Mouse (Mus musculus) testis, postnatal 14 days (tissue): ENCODE data around the gene Luc7l.
A peak's percentile ranks its signal among the peaks of the same experiment; 100 is the strongest.
"Not testable (repeated sequence)": the region's sequence is repeated elsewhere in the genome, so short reads cannot be mapped to it uniquely, and the experiment has no call there.

Experiments used
- DNase-seq: peaks from one replicate; pipeline ENCODE4 v3.0.0; 2021; ENCODE audit warnings: low spot score

Luc7l gene

DNA sequence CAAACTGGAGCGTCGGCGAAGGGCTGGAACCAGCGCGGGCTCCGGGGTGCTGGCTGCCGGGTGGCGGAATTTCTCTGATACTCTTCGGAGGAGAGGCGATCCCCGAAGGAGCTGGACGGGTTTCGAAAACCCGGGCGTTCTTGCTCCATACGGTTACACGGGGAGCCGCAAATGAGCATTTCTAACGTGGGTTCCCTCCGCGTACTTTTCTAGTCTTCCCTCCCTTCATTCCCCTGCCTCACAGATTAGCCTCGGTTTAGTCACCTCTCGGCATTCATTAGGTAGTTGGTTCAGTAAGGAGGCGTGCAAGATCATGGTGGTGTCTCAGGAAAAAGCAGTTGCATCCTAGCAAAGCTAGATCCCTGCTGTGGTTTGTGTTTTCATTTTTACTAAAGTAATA is 703 bp downstream of the Luc7l start:
- DNase-seq, result no peak

- no peak for DNase-seq
These were observed 2.6 kb downstream of the Luc7l start for GRCm38 (mm10) chr17:26255313-26255712.

- no peak for DNase-seq
These were observed 9.1 kb downstream of the Luc7l start for GRCm38 (mm10) chr17:26261826-26262225.

DNA sequence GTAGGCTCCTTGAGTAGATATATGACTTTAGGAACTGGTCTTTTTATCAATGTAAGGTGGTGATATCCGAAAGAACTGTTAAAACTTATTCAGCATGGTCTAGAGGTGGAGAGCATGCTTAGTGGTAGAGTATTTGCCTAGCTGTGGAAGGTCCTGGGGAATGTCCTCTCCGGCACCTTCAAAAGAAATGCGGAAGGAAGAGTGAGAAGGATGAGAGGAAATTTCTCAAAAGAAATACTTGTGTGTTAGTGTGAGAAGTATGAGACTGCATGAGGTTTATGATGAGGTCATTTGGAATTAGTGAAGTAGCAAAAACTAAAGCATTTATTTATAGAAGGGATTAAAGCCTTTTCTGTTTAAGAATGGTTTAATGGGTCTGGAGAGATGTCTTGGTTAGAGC is 9.7 kb downstream of the Luc7l start:
- no peak for DNase-seq

DNA sequence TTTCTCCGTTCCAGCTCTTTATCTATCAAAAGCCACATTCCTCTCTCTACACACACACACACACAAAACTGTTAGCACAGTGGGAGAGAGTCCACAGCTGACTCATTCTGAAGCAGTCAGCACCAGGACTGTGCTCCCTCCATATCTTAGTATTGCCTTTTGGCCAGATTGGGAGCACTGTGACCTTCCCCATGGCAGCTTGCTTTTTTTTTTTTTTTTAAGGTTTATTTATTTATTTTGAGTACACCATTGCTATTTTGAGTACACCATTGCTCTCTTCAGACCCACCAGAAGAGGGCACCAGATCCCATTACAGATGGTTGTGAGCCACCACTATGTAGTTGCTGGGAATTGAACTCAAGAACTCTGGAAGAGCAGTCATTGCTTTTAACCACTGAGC is 16.2 kb downstream of the Luc7l start:
- DNase-seq, result no peak

GRCm38 (mm10) chr17:26269577-26269976 is 16.9 kb downstream of the Luc7l start:
- DNase-seq, result not testable (repeated sequence)

- no peak for DNase-seq
These were observed 19.9 kb downstream of the Luc7l start for GRCm38 (mm10) chr17:26272586-26272985.

DNA sequence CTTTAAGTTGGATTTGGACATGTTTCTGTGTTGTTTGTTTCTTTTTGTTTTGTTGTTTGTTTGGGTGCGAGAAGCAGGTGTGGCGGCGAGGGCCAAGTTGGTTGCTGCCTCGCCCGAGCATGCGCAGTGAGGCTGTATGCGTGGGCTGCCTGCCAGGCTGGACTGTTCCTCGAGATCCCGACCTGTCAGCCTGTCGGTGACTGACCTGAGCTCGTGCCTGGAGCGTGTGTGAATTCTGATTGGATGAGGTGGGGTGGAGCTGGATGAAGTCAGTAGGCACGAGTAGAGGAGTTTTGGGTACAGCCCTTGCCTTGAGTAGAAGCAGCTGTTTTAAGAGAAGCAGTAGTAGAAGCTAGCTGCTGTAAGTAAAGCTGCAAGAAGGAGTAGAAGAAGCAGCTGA is 23.2 kb downstream of the Luc7l start:
- no peak for DNase-seq

- no peak for DNase-seq
These were observed 24.0 kb downstream of the Luc7l start for GRCm38 (mm10) chr17:26276711-26277110.

DNA sequence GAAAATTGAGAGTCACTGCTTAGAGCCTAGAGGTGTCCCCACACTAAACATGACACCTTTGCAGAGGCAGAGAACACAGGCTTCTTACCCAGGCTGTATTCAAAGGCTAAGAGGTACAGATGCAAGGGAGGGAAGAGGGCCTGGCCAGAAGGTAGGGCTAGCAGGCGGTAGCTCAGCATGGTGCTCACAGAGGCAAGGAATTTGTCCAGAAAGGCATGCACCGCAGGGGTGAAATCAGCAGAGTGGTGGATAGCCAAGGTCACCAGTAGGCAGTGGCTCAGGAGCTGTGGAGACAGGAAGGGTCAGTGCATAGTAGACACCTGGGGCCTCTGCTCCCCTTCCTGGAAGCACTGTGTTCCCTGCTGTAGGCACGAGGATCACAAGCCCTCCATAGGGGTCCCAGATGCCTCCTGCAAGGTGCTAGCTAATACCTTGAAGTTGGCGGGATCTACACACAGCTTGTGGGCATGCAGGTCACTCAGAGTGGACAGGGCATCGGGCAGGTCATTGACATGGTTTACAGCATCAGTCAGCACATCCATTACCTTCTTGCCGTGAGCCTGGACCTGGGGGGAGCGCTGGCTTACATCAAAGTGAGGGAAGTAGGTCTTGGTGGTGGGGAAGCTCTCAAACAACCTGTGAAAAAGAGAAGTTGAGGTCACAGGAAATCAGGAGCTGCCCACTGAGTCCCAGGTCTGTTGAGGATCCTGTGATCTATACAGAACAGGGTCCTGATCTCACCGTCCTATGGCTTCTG is 33.7 kb downstream of the Luc7l start:
- no peak for DNase-seq

- no peak for DNase-seq
These were observed 36.8 kb downstream of the Luc7l start for GRCm38 (mm10) chr17:26289475-26289874.

- DNase-seq, result not testable (repeated sequence)
These were observed 45.6 kb downstream of the Luc7l start for GRCm38 (mm10) chr17:26298318-26298717.

- DNase-seq, result peak; percentile 18
These were observed 61.6 kb downstream of the Luc7l start for GRCm38 (mm10) chr17:26314291-26314690.

GRCm38 (mm10) chr17:26315474-26315873 is 62.8 kb downstream of the Luc7l start:
- no peak for DNase-seq

- DNase-seq, result no peak
These were observed 65.7 kb downstream of the Luc7l start for GRCm38 (mm10) chr17:26318441-26318840.
